Mouse (Mus musculus) liver, postnatal 0 days (tissue): ENCODE measurements at regions not wholly inside any gene's neighbourhood (a gene's known extent, or its start where the extent isn't known, plus 50 kb on each side); places are given as distances from the start of the nearest gene placed in this dataset.

Experiments
- ATAC-seq: fragments of 200-750 bp; cut with Nextera tagmentation; 2 replicates; pipeline ENCODE4 v1.8.0; 2017; ENCODE audit warnings: mild to moderate bottlenecking, moderate library complexity
- DNase-seq: peaks from one replicate; pipeline ENCODE4 v3.0.0-alpha.2; 2016
- H3K27ac ChIP-seq: fragments of 300-500 bp; sonication (generic); 2 replicates; pipeline ENCODE4 v1.5.1; 2014; ENCODE audit warnings: antibody characterized with exemption, moderate library complexity, mild to moderate bottlenecking, low read depth
- H3K27me3 ChIP-seq: fragments of 300-500 bp; sonication (generic); 2 replicates; pipeline ENCODE4 v1.6.1; 2014; ENCODE audit warnings: low read length, control low read depth, mixed read lengths; ENCODE audit not compliant: insufficient read depth
- H3K36me3 ChIP-seq: fragments of 300-500 bp; sonication (generic); replicated peaks from 2 replicates; pipeline ENCODE4 v1.6.1; 2014; ENCODE audit warnings: mild to moderate bottlenecking, control low read depth, low read length, moderate library complexity, mixed read lengths; ENCODE audit not compliant: insufficient read depth
- H3K4me1 ChIP-seq: fragments of 300-500 bp; sonication (generic); 2 replicates; pipeline ENCODE4 v1.6.1; 2014; ENCODE audit warnings: antibody characterized with exemption, mild to moderate bottlenecking, control low read depth; ENCODE audit not compliant: insufficient read depth
- H3K4me2 ChIP-seq: fragments of 300-500 bp; sonication (generic); 2 replicates; pipeline ENCODE4 v1.6.1; 2014; ENCODE audit warnings: low read depth, mild to moderate bottlenecking, low read length, moderate library complexity, mixed read lengths
- H3K4me3 ChIP-seq: fragments of 300-500 bp; sonication (generic); 2 replicates; pipeline ENCODE4 v1.5.1; 2014; ENCODE audit warnings: low read depth, low read length
- H3K9ac ChIP-seq: fragments of 300-500 bp; sonication (generic); replicated peaks from 2 replicates; pipeline ENCODE4 v1.6.1; 2014; ENCODE audit warnings: mild to moderate bottlenecking, moderate library complexity
- H3K9me3 ChIP-seq: fragments of 300-500 bp; sonication (generic); 2 replicates; pipeline ENCODE4 v1.6.1; 2016; ENCODE audit warnings: mild to moderate bottlenecking, control low read depth, low read length, mixed read lengths
- CTCF ChIP-seq: sonication (generic); IDR thresholded peaks from 2 replicates; pipeline ENCODE4 v1.5.1; 2016; ENCODE audit warnings: antibody characterized with exemption, low read depth
- EP300 ChIP-seq: IDR thresholded peaks from 2 replicates; pipeline ENCODE4 v1.6.1; 2016; ENCODE audit warnings: antibody characterized with exemption, low read depth, mild to moderate bottlenecking
- WGBS: fragments of 180-500 bp; shearing (Covaris S2); extraction: QIAGEN DNeasy Blood & Tissue Kit; methylation state at CpG from one replicate; pipeline ENCODE4 v1.1.7; 2014; ENCODE audit not compliant: insufficient replicate concordance; 5-methylcytosine and 5-hydroxymethylcytosine counted together

GRCm38 (mm10) chr7:66497480-66497879, 70.2 kb upstream of the Aldh1a3 start:
- no peak for ATAC-seq
- no peaks in the 10 kb centered on the region for H3K4me1 ChIP-seq
- TF ChIP-seq CTCF = no peak
- TF ChIP-seq EP300 = no peak
- H3K27ac ChIP-seq = no peak overlapping the region
- H3K36me3 ChIP-seq = no peaks in the 10 kb centered on the region
- no peak for DNase-seq
- no peaks in the 10 kb centered on the region for H3K27me3 ChIP-seq
- no peaks in the 10 kb centered on the region for H3K9me3 ChIP-seq
- H3K4me2 ChIP-seq = no peak overlapping the region
- WGBS = 32% methylated on average over 1 of the region's 1 CpGs
- no peak overlapping the region for H3K9ac ChIP-seq
- no peak overlapping the region for H3K4me3 ChIP-seq

GRCm38 (mm10) chr7:66493216-66493885, 66.0 kb upstream of the Aldh1a3 start:
- Histone ChIP-seq H3K36me3 (no peaks in the 10 kb centered on the region), H3K4me3 (no peak overlapping the region), H3K9ac (no peak overlapping the region), H3K4me2 (no peak overlapping the region), H3K9me3 (no peaks in the 10 kb centered on the region), H3K4me1 (no peaks in the 10 kb centered on the region; the same call in 1 of the 2 replicates), H3K27ac (no peak overlapping the region), H3K27me3 (no peaks in the 10 kb centered on the region)
- 72% methylated on average over 10 of the region's 10 CpGs for WGBS
- ATAC-seq (no peak), DNase-seq (no peak)
- TF ChIP-seq EP300 (no peak), CTCF (no peak)

GRCm38 (mm10) chr7:66492748-66493147, 65.4 kb upstream of the Aldh1a3 start:
- Histone ChIP-seq H3K27ac (no peak overlapping the region), H3K4me2 (no peak overlapping the region), H3K4me3 (no peak overlapping the region), H3K9ac (no peak overlapping the region), H3K36me3 (no peaks in the 10 kb centered on the region), H3K27me3 (no peaks in the 10 kb centered on the region), H3K9me3 (no peaks in the 10 kb centered on the region), H3K4me1 (no peaks in the 10 kb centered on the region; the same call in 1 of the 2 replicates)
- no peak for DNase-seq
- no peak for TF ChIP-seq EP300
- TF ChIP-seq CTCF = no peak
- 79% methylated on average over 12 of the region's 12 CpGs for WGBS
- no peak for ATAC-seq

- Histone ChIP-seq H3K27me3 (no peaks in the 10 kb centered on the region), H3K4me3 (no peak overlapping the region), H3K27ac (no peak overlapping the region), H3K4me2 (no peak overlapping the region), H3K4me1 (no peaks in the 10 kb centered on the region; the same call in 1 of the 2 replicates), H3K9ac (no peak overlapping the region), H3K36me3 (no peaks in the 10 kb centered on the region), H3K9me3 (no peaks in the 10 kb centered on the region)
- no peak for TF ChIP-seq CTCF
- TF ChIP-seq EP300 = no peak
- 59% methylated on average over 2 of the region's 2 CpGs for WGBS
- ATAC-seq (no peak), DNase-seq (no peak)
These were observed 64.2 kb upstream of the Aldh1a3 start for GRCm38 (mm10) chr7:66491501-66491900.

- Histone ChIP-seq H3K27me3 (no peaks in the 10 kb centered on the region), H3K4me1 (no peaks in the 10 kb centered on the region; the same call in 1 of the 2 replicates), H3K36me3 (no peaks in the 10 kb centered on the region), H3K4me2 (no peak overlapping the region), H3K9ac (no peak overlapping the region), H3K9me3 (no peaks in the 10 kb centered on the region), H3K4me3 (no peak overlapping the region), H3K27ac (no peak overlapping the region)
- no peak for DNase-seq
- 68% methylated on average over 1 of the region's 1 CpGs for WGBS
- no peak for ATAC-seq
- TF ChIP-seq CTCF (no peak), EP300 (no peak)
These were observed 62.8 kb upstream of the Aldh1a3 start for GRCm38 (mm10) chr7:66490073-66490472.

GRCm38 (mm10) chr7:66487751-66488150, 60.4 kb upstream of the Aldh1a3 start:
- ATAC-seq (no peak), DNase-seq (no peak)
- Histone ChIP-seq H3K36me3 (no peaks in the 10 kb centered on the region), H3K4me3 (no peak overlapping the region), H3K4me2 (no peak overlapping the region), H3K27me3 (no peaks in the 10 kb centered on the region), H3K27ac (no peak overlapping the region), H3K9me3 (no peaks in the 10 kb centered on the region), H3K4me1 (no peaks in the 10 kb centered on the region; the same call in 1 of the 2 replicates), H3K9ac (no peak overlapping the region)
- TF ChIP-seq EP300 = no peak
- no peak for TF ChIP-seq CTCF

- Histone ChIP-seq H3K27me3 (no peaks in the 10 kb centered on the region), H3K36me3 (no peaks in the 10 kb centered on the region), H3K27ac (no peak overlapping the region), H3K9ac (no peak overlapping the region), H3K4me2 (no peak overlapping the region), H3K4me1 (no peaks in the 10 kb centered on the region), H3K9me3 (no peaks in the 10 kb centered on the region), H3K4me3 (no peak overlapping the region)
- no peak for DNase-seq
- ATAC-seq = no peak
- WGBS = 42% methylated on average over 4 of the region's 4 CpGs
- TF ChIP-seq CTCF = no peak
- TF ChIP-seq EP300 = no peak
These were observed 53.1 kb upstream of the Aldh1a3 start for GRCm38 (mm10) chr7:66480446-66480845.
